Mouse (Mus musculus) heart, embryonic 11.5 days (tissue): ENCODE measurements at regions not wholly inside any gene's neighbourhood (a gene's known extent, or its start where the extent isn't known, plus 50 kb on each side); places are given as distances from the start of the nearest gene placed in this dataset.
A peak's percentile ranks its signal among the peaks of the same experiment; 100 is the strongest.

ENCODE experiments used
- ATAC-seq: fragments of 200-750 bp; cut with Nextera tagmentation; replicated peaks from 2 replicates; pipeline ENCODE4 v1.8.0; 2017; ENCODE audit warnings: moderate library complexity; ENCODE audit not compliant: insufficient number of reproducible peaks, low FRiP score, low TSS enrichment
- H3K27ac ChIP-seq: fragments of 300-500 bp; sonication (generic); 2 replicates; pipeline ENCODE4 v1.5.1; 2014; ENCODE audit warnings: mild to moderate bottlenecking, low read depth, low read length
- H3K27me3 ChIP-seq: fragments of 300-500 bp; sonication (generic); 2 replicates; pipeline ENCODE4 v1.6.1; 2014; ENCODE audit warnings: mild to moderate bottlenecking, low read length, mixed read lengths; ENCODE audit not compliant: control insufficient read depth, insufficient read depth
- H3K36me3 ChIP-seq: fragments of 300-500 bp; sonication (generic); 2 replicates; pipeline ENCODE4 v1.6.1; 2014; ENCODE audit warnings: mild to moderate bottlenecking, low read length, moderate library complexity, mixed read lengths; ENCODE audit not compliant: control insufficient read depth, insufficient read depth
- H3K4me1 ChIP-seq: fragments of 300-500 bp; sonication (generic); 2 replicates; pipeline ENCODE4 v1.6.1; 2014; ENCODE audit warnings: low read length; ENCODE audit not compliant: control insufficient read depth, insufficient read depth
- H3K4me2 ChIP-seq: fragments of 300-500 bp; sonication (generic); 2 replicates; pipeline ENCODE4 v1.6.1; 2014; ENCODE audit warnings: mild to moderate bottlenecking, moderate library complexity
- H3K4me3 ChIP-seq: fragments of 300-500 bp; sonication (generic); 2 replicates; pipeline ENCODE4 v1.5.1; 2014; ENCODE audit warnings: low read depth, low read length
- H3K9ac ChIP-seq: fragments of 300-500 bp; sonication (generic); 2 replicates; pipeline ENCODE4 v1.6.1; 2014; ENCODE audit warnings: mild to moderate bottlenecking, low read depth, low read length, moderate library complexity
- H3K9me3 ChIP-seq: fragments of 300-500 bp; sonication (generic); replicated peaks from 2 replicates; pipeline ENCODE4 v1.6.1; 2016; ENCODE audit warnings: low read length; ENCODE audit not compliant: control insufficient read depth
- WGBS: fragments of 180-500 bp; shearing (Covaris S2); extraction: QIAGEN DNeasy Blood & Tissue Kit; methylation state at CpG from one replicate; pipeline ENCODE4 v1.1.7; 2014; ENCODE audit not compliant: insufficient replicate concordance; 5-methylcytosine and 5-hydroxymethylcytosine counted together

- no peaks in the 10 kb centered on the region for H3K4me1 ChIP-seq
- no peak overlapping the region for H3K4me3 ChIP-seq
- no peaks in the 10 kb centered on the region for H3K27me3 ChIP-seq
- no peaks in the 10 kb centered on the region for H3K9me3 ChIP-seq
- no peak overlapping the region for H3K27ac ChIP-seq
- WGBS: 64% methylated on average over 3 of the region's 3 CpGs
- H3K36me3 ChIP-seq: no peaks in the 10 kb centered on the region
- no peak overlapping the region for H3K9ac ChIP-seq
- no peak overlapping the region for H3K4me2 ChIP-seq
- no peak for ATAC-seq
Measured at GRCm38 (mm10) chr1:73389976-73390375, 374.3 kb upstream of the Tnp1 start.

DNA sequence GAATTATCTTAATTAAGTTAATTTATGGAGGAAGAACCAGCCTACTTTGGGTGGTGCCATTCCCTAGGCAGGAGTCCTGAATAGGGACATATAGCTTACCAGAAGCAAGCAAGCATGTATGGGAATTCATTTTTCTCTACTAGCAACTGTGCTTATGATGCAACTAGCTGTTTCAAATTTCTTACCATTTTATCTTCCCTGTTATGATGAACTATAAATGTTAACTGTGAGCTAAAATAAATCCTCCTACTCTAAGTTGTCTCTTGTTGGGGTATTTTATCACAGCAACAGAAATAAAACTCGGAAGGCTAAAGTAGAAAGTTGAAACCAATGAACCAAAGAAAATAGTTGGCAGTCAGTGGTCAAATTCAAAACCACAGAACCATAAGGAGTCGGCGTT, 373.5 kb upstream of the Tnp1 start:
- WGBS: 82% methylated on average over 3 of the region's 3 CpGs
- H3K4me3 ChIP-seq: no peak overlapping the region
- no peak overlapping the region for H3K27ac ChIP-seq
- H3K4me2 ChIP-seq: no peak overlapping the region
- H3K9me3 ChIP-seq: no peaks in the 10 kb centered on the region
- no peaks in the 10 kb centered on the region for H3K4me1 ChIP-seq
- ATAC-seq: no peak
- no peak overlapping the region for H3K9ac ChIP-seq
- H3K36me3 ChIP-seq: no peaks in the 10 kb centered on the region
- H3K27me3 ChIP-seq: no peaks in the 10 kb centered on the region

DNA sequence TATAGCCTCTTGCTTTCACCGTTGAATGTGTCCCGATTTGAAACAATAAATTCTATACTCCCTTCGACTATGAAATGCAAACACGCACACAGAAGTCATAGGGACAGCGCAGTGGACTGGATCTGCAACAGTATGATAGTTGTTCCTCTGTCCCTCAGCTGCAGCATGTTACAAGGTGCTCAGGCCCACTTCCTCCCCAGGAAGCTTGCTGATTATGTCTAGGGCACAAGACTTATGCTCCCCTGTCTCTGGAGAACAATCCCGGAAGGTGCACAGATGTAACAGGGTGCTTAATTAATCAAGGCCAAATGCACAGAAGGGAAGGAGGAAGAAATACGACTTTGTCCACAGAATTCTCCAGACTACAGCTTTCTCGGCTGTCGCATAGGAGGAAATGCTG, 365.9 kb upstream of the Tnp1 start:
- no peak for ATAC-seq
- Histone ChIP-seq H3K27me3 (no peaks in the 10 kb centered on the region), H3K27ac (no peak overlapping the region), H3K9ac (no peak overlapping the region), H3K4me1 (no peaks in the 10 kb centered on the region; the same call in 1 of the 2 replicates), H3K36me3 (no peaks in the 10 kb centered on the region), H3K9me3 (no peaks in the 10 kb centered on the region), H3K4me2 (no peak overlapping the region), H3K4me3 (no peak overlapping the region)
- 77% methylated on average over 9 of the region's 9 CpGs for WGBS

GRCm38 (mm10) chr1:73374531-73375375, 359.0 kb upstream of the Tnp1 start:
- no peak overlapping the region for H3K9ac ChIP-seq
- no peak for ATAC-seq
- WGBS: 73% methylated on average over 7 of the region's 7 CpGs
- H3K36me3 ChIP-seq: no peaks in the 10 kb centered on the region
- H3K27me3 ChIP-seq: no peaks in the 10 kb centered on the region
- no peak overlapping the region for H3K27ac ChIP-seq
- no peak overlapping the region for H3K4me3 ChIP-seq
- H3K4me2 ChIP-seq: no peak overlapping the region
- H3K9me3 ChIP-seq: no peaks in the 10 kb centered on the region
- H3K4me1 ChIP-seq: peaks cover 4% of the 10 kb centered on the region; the same call in 1 of the 2 replicates

DNA sequence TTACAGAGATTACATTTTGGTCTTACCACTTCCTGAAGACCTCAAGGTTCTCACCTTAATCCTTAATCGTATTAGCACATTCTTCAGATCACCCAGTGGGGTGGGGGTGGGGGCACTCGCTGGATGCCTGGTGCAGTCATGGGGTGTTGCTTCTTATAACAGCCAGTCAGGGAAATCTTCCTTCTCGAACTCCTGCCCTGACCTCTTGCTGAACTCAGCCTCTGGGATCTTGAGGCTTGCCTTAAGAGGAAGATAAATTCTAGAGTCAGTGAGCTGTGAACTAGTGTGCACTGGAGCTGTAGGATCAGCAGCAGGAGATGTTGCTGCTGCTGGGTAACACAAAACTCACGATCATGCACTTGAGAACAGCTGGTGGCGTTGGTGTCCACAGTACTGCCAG, 352.5 kb upstream of the Tnp1 start:
- WGBS: 45% methylated on average over 5 of the region's 5 CpGs

DNA sequence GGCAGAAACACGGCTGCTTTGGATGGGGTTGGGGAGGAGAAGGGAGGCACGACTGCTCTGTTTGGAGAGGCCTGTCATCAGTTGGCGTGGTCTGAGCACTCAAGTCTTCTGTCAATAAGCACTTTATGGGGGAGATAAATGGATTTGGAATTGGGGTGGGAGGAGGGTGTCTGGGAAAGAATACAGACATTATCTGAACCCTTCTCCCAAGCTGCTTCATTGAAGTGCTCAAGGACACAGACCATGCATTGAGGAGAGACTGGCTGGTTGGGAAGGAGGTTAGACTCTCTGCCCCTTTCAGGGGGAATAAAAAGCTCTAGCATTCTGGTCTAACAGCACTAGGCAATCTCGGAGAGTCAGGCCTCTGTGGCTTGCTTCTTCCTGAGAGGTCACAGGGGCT, 350.1 kb upstream of the Tnp1 start:
- peak; percentile 56 for ATAC-seq
- Histone ChIP-seq H3K27ac (peak overlapping the region; percentile 74), H3K4me1 (peaks cover 60% of the 10 kb centered on the region), H3K27me3 (no peaks in the 10 kb centered on the region), H3K9ac (no peak overlapping the region), H3K4me3 (no peak overlapping the region), H3K36me3 (no peaks in the 10 kb centered on the region), H3K9me3 (no peaks in the 10 kb centered on the region), H3K4me2 (peak overlapping the region; percentile 6; the same call in 1 of the 2 replicates)
- WGBS: 19% methylated on average over 4 of the region's 4 CpGs

More for the DNA sequence above, 352.5 kb upstream of the Tnp1 start:
- Histone ChIP-seq H3K9ac (no peak overlapping the region), H3K4me1 (peaks cover 44% of the 10 kb centered on the region), H3K4me2 (no peak overlapping the region), H3K4me3 (no peak overlapping the region), H3K27ac (no peak overlapping the region), H3K9me3 (no peaks in the 10 kb centered on the region), H3K36me3 (no peaks in the 10 kb centered on the region), H3K27me3 (no peaks in the 10 kb centered on the region)
- ATAC-seq: no peak

DNA sequence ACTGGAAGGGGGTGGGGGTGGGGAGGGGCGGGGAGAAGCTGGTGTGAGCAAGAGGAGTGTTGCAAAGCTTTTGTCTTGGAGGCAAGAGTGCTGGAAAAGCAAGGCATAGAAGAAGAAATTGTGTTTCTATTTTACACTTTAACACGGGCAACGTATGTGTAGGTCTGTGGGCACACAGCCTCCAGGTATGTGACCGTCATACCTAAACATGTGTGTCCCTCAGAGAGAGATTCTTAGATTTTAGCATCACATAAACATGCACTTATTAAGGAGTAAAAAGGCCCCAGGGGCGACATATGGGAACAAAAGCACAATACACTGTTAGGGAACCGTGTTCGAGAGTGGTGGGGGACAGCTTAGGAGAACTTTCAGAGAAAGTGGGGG, 348.6 kb upstream of the Tnp1 start:
- no peaks in the 10 kb centered on the region for H3K9me3 ChIP-seq
- no peak for ATAC-seq
- no peak overlapping the region for H3K9ac ChIP-seq

GRCm38 (mm10) chr1:73363549-73364299, 348.0 kb upstream of the Tnp1 start:
- Histone ChIP-seq H3K4me3 (peak overlapping the region; percentile 3; the same call in 1 of the 2 replicates), H3K9me3 (no peaks in the 10 kb centered on the region), H3K27me3 (no peaks in the 10 kb centered on the region), H3K4me2 (peak overlapping the region; percentile 37), H3K4me1 (peaks cover 59% of the 10 kb centered on the region), H3K27ac (peak overlapping the region; percentile 92), H3K36me3 (no peaks in the 10 kb centered on the region), H3K9ac (no peak overlapping the region)
- WGBS: 4% methylated on average over 7 of the region's 7 CpGs
- ATAC-seq: peak; percentile 63; the same call in 1 of the 2 replicates

More for the DNA sequence above, 348.6 kb upstream of the Tnp1 start:
- Histone ChIP-seq H3K27ac (peak overlapping the region; percentile 92), H3K27me3 (no peaks in the 10 kb centered on the region), H3K4me3 (no peak overlapping the region), H3K4me2 (peak overlapping the region; percentile 37; the same call in 1 of the 2 replicates), H3K4me1 (peaks cover 59% of the 10 kb centered on the region), H3K36me3 (no peaks in the 10 kb centered on the region)
- 65% methylated on average over 7 of the region's 7 CpGs for WGBS
